12 mouse cellular contexts compared by ENCODE assay signal in the genomic region with DNA sequence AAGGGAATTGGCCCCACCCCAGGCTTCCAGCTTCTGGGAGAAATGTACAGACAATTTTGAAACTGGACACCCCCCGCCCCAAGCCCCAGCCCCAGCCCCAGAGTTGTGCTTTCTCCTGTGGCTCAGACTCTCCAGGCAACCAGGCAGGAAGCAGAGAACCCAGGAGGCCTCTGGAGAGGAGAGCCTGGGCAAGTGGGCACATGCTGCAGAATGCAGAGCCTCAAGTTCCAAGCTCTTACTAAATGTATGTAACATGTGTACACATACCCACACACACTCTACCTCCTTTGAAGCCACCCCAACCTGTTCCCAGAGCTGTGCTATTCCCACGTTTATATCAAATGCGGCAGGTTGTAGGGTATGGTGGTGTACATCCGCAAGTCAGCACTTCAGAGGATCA. TPM values are rescaled to one million over a fixed set of nuclear protein-coding genes. Genes with fewer than 3 reads are reported as not detected.
A peak's percentile ranks its signal among the peaks of the same experiment; 100 is the strongest.
DNase-seq lines count a peak whose midpoint lies in the region; ATAC-seq lines count a peak whose summit lies in the region.
"Had no signal": no experiment of that assay in that cellular context is flagged by ENCODE, and none has a peak within 500 bp of the region (broad histone marks: within the 10 kb centered on the region; RNA-seq: fewer than 3 reads in every experiment).

No protein-coding gene starts in this region.

- no peak for ATAC-seq in hindbrain, embryonic 12.5 days (ENCODE audit: low FRiP score)
- no peak for ATAC-seq in intestine, embryonic 15.5 days

- H3K4me1 ChIP-seq in hindbrain, embryonic 10.5 days (replicated peaks), result peaks cover 21% of the 10 kb centered on the region
- peaks cover 11% of the 10 kb centered on the region for H3K4me1 ChIP-seq in hindbrain, embryonic 12.5 days
- H3K4me1 ChIP-seq in intestine, embryonic 15.5 days (replicated peaks), result peaks cover 7% of the 10 kb centered on the region; the same call in 1 of the 2 replicates

- no peak overlapping the region for H3K4me2 ChIP-seq in hindbrain, embryonic 12.5 days (replicated peaks)
- H3K4me2 ChIP-seq in intestine, embryonic 15.5 days (replicated peaks), result no peak overlapping the region

- H3K27ac ChIP-seq in hindbrain, embryonic 10.5 days, result peak overlapping the region; percentile 35; the same call in 1 of the 2 replicates
- H3K27ac ChIP-seq in hindbrain, embryonic 12.5 days, result no peak overlapping the region
- H3K27ac ChIP-seq in intestine, embryonic 15.5 days, result peak overlapping the region; percentile 5; the same call in 1 of the 2 replicates

- DNase-seq in hindbrain, embryonic 10.5 days (ENCODE audit: low spot score), result no peak
- peak; percentile 67 for DNase-seq in urinary bladder, postnatal 14 days (ENCODE audit: low spot score)
- no peak for DNase-seq in urinary bladder, postnatal 25 days (ENCODE audit: low spot score)
- no peak for DNase-seq in right cerebral cortex, adult 2 months (ENCODE audit: low spot score in 2 of 2)
- DNase-seq in cerebellum, postnatal 25 days, result no peak
- DNase-seq in testis, postnatal 14 days (ENCODE audit: low spot score), result no peak
- DNase-seq: adrenal gland, adult 8-10 months; kidney, adult 2 months; thymus, postnatal 4 days had no signal

- H3K4me3 ChIP-seq in hindbrain, embryonic 10.5 days, result no peak overlapping the region
- no peak overlapping the region for H3K4me3 ChIP-seq in hindbrain, embryonic 12.5 days
- no peak overlapping the region for H3K4me3 ChIP-seq in intestine, embryonic 15.5 days (replicated peaks)

- no peaks in the 10 kb centered on the region for H3K36me3 ChIP-seq in hindbrain, embryonic 10.5 days
- no peaks in the 10 kb centered on the region for H3K36me3 ChIP-seq in hindbrain, embryonic 12.5 days
- no peaks in the 10 kb centered on the region for H3K36me3 ChIP-seq in intestine, embryonic 15.5 days

- 82% methylated on average over 4 of the region's 4 CpGs for WGBS in hindbrain, embryonic 10.5 days
- 85% methylated on average over 4 of the region's 4 CpGs for WGBS in hindbrain, embryonic 12.5 days
- 64% methylated on average over 4 of the region's 4 CpGs for WGBS in intestine, embryonic 15.5 days

- no peaks in the 10 kb centered on the region for H3K27me3 ChIP-seq in hindbrain, embryonic 10.5 days (ENCODE audit: insufficient read depth, poor library complexity, severe bottlenecking)
- H3K27me3 ChIP-seq in hindbrain, embryonic 12.5 days, result no peaks in the 10 kb centered on the region
- no peaks in the 10 kb centered on the region for H3K27me3 ChIP-seq in intestine, embryonic 15.5 days (replicated peaks)
- H3K27me3 ChIP-seq: Patski had no signal

- no peak overlapping the region for H3K9ac ChIP-seq in hindbrain, embryonic 12.5 days
- H3K9ac ChIP-seq in intestine, embryonic 15.5 days, result no peak overlapping the region

- no peaks in the 10 kb centered on the region for H3K9me3 ChIP-seq in hindbrain, embryonic 10.5 days
- H3K9me3 ChIP-seq in hindbrain, embryonic 12.5 days (replicated peaks), result no peaks in the 10 kb centered on the region
- H3K9me3 ChIP-seq in intestine, embryonic 15.5 days, result no peaks in the 10 kb centered on the region

RNA-seq across cellular contexts. Expression of gene Tekt5, which starts 29.5 kb away (rescaled TPM):
- polyA plus RNA-seq in hindbrain, embryonic 10.5 days (2016; fragmentation: Nextera tagmentation; extraction: Ambion mirVana), result 0.11 and 0.16 TPM in 2 replicates
- polyA plus RNA-seq in hindbrain, embryonic 12.5 days (2016; fragmentation: Nextera tagmentation; extraction: Ambion mirVana), result 0.75 and 0.91 TPM in 2 replicates
- polyA plus RNA-seq in intestine, embryonic 15.5 days (2015; fragmentation: Nextera tagmentation; extraction: Ambion mirVana), result 0.15 and 0.25 TPM in 2 replicates
- polyA plus RNA-seq: Patski had no signal

RNA-seq across cellular contexts. Expression of gene Nubp1, which starts 46.0 kb away (rescaled TPM):
- polyA plus RNA-seq in hindbrain, embryonic 10.5 days (2016; fragmentation: Nextera tagmentation; extraction: Ambion mirVana), result 73.5 and 77.1 TPM in 2 replicates
- 50.7 and 57.6 TPM in 2 replicates for polyA plus RNA-seq in hindbrain, embryonic 12.5 days (2016; fragmentation: Nextera tagmentation; extraction: Ambion mirVana)
- 55.4 and 56.6 TPM in 2 replicates for polyA plus RNA-seq in intestine, embryonic 15.5 days (2015; fragmentation: Nextera tagmentation; extraction: Ambion mirVana)

RNA-seq across cellular contexts. Expression of gene Emp2, which starts 52.0 kb away (rescaled TPM):
- polyA plus RNA-seq in hindbrain, embryonic 10.5 days (2016; fragmentation: Nextera tagmentation; extraction: Ambion mirVana), result 3.2 and 3.6 TPM in 2 replicates
- 5.2 and 5.6 TPM in 2 replicates for polyA plus RNA-seq in hindbrain, embryonic 12.5 days (2016; fragmentation: Nextera tagmentation; extraction: Ambion mirVana)
- polyA plus RNA-seq in intestine, embryonic 15.5 days (2015; fragmentation: Nextera tagmentation; extraction: Ambion mirVana), result 20.0 and 20.3 TPM in 2 replicates
